Mouse (Mus musculus) kidney, adult 11 months (tissue): ENCODE measurements around the gene R3hdml.
"Not testable (repeated sequence)": the region's sequence is repeated elsewhere in the genome, so short reads cannot be mapped to it uniquely, and the experiment has no call there.

Experiments
- DNase-seq: peaks from one replicate; pipeline ENCODE4 v3.0.0; 2022

The R3hdml gene

GRCm38 (mm10) chr2:163492018-163492417, at the start of gene R3hdml:
R3hdml (plus strand) TSS chr2:163492318.
- no peak for DNase-seq

- DNase-seq = no peak
Measured at GRCm38 (mm10) chr2:163443543-163443942, 48.6 kb upstream of the R3hdml start.

- DNase-seq = no peak
Measured at GRCm38 (mm10) chr2:163444017-163444416, 48.1 kb upstream of the R3hdml start.

GRCm38 (mm10) chr2:163447375-163447774, 44.7 kb upstream of the R3hdml start:
- no peak for DNase-seq

- DNase-seq = no peak
Measured at GRCm38 (mm10) chr2:163449276-163449675, 42.8 kb upstream of the R3hdml start.

GRCm38 (mm10) chr2:163450668-163451295, 41.3 kb upstream of the R3hdml start:
- no peak for DNase-seq

- no peak for DNase-seq
Measured at GRCm38 (mm10) chr2:163452738-163453137, 39.4 kb upstream of the R3hdml start.

- no peak for DNase-seq
Measured at GRCm38 (mm10) chr2:163453378-163453777, 38.7 kb upstream of the R3hdml start.

- no peak for DNase-seq
Measured at GRCm38 (mm10) chr2:163458539-163459265, 33.4 kb upstream of the R3hdml start.

GRCm38 (mm10) chr2:163459380-163459779, 32.7 kb upstream of the R3hdml start:
- no peak for DNase-seq

- DNase-seq = no peak
Measured at GRCm38 (mm10) chr2:163460622-163461021, 31.5 kb upstream of the R3hdml start.

GRCm38 (mm10) chr2:163461307-163461706, 30.8 kb upstream of the R3hdml start:
- DNase-seq = not testable (repeated sequence)

GRCm38 (mm10) chr2:163462386-163462785, 29.7 kb upstream of the R3hdml start:
- DNase-seq = no peak

GRCm38 (mm10) chr2:163462801-163463200, 29.3 kb upstream of the R3hdml start:
- DNase-seq = no peak

- no peak for DNase-seq
Measured at GRCm38 (mm10) chr2:163463251-163463769, 28.8 kb upstream of the R3hdml start.

- no peak for DNase-seq
Measured at GRCm38 (mm10) chr2:163463998-163464397, 28.1 kb upstream of the R3hdml start.

GRCm38 (mm10) chr2:163464562-163464961, 27.6 kb upstream of the R3hdml start:
- DNase-seq = no peak

- DNase-seq = no peak
Measured at GRCm38 (mm10) chr2:163466771-163467170, 25.3 kb upstream of the R3hdml start.

- DNase-seq = no peak
Measured at GRCm38 (mm10) chr2:163467585-163467984, 24.5 kb upstream of the R3hdml start.

GRCm38 (mm10) chr2:163468866-163469265, 23.3 kb upstream of the R3hdml start:
- no peak for DNase-seq

GRCm38 (mm10) chr2:163469711-163470110, 22.4 kb upstream of the R3hdml start:
- no peak for DNase-seq

GRCm38 (mm10) chr2:163471136-163471535, 21.0 kb upstream of the R3hdml start:
- DNase-seq = no peak

- DNase-seq = peak; percentile 39
Measured at GRCm38 (mm10) chr2:163471710-163472465, 20.2 kb upstream of the R3hdml start.

GRCm38 (mm10) chr2:163472466-163472851, 19.7 kb upstream of the R3hdml start, which contains the start of gene Fitm2:
Fitm2 (minus strand) TSS chr2:163472629.
- DNase-seq = peak; percentile 94
